Mouse (Mus musculus) midbrain, embryonic 15.5 days (tissue): ENCODE data around the gene Zfp541. TPM values are rescaled to one million over a fixed set of nuclear protein-coding genes. Genes with fewer than 3 reads are reported as not detected.

Source experiments
- ATAC-seq: fragments of 200-750 bp; cut with Nextera tagmentation; replicated peaks from 2 replicates; pipeline ENCODE4 v1.8.0; 2017; ENCODE audit warnings: moderate TSS enrichment
- H3K27ac ChIP-seq: fragments of 300-500 bp; sonication (generic); 2 replicates; pipeline ENCODE4 v1.5.1; 2015; ENCODE audit warnings: mild to moderate bottlenecking, inconsistent platforms
- H3K27me3 ChIP-seq: fragments of 300-500 bp; sonication (generic); replicated peaks from 2 replicates; pipeline ENCODE4 v1.6.1; 2015; ENCODE audit warnings: inconsistent platforms
- H3K36me3 ChIP-seq: fragments of 300-500 bp; sonication (generic); replicated peaks from 2 replicates; pipeline ENCODE4 v1.6.1; 2015; ENCODE audit warnings: inconsistent platforms
- H3K4me1 ChIP-seq: fragments of 300-500 bp; sonication (generic); 2 replicates; pipeline ENCODE4 v1.6.1; 2015; ENCODE audit warnings: inconsistent platforms
- H3K4me2 ChIP-seq: fragments of 300-500 bp; sonication (generic); 2 replicates; pipeline ENCODE4 v1.6.1; 2015; ENCODE audit warnings: inconsistent platforms, mild to moderate bottlenecking, moderate library complexity
- H3K4me3 ChIP-seq: fragments of 300-500 bp; sonication (generic); 2 replicates; pipeline ENCODE4 v1.5.1; 2015; ENCODE audit warnings: mild to moderate bottlenecking, inconsistent platforms
- H3K9ac ChIP-seq: fragments of 300-500 bp; sonication (generic); 2 replicates; pipeline ENCODE4 v1.6.1; 2015; ENCODE audit warnings: mild to moderate bottlenecking, inconsistent platforms
- H3K9me3 ChIP-seq: fragments of 300-500 bp; sonication (generic); 2 replicates; pipeline ENCODE4 v1.6.1; 2016; ENCODE audit warnings: inconsistent platforms
- WGBS: fragments of 180-500 bp; shearing (Covaris S2); methylation state at CpG from one replicate; pipeline ENCODE4 v1.1.7; 2015; ENCODE audit warnings: mixed read lengths; 5-methylcytosine and 5-hydroxymethylcytosine counted together
- polyA plus RNA-seq: library from polyadenylated mRNA; unstranded; fragments of >200 nt; fragmentation: Nextera tagmentation; extraction: Ambion mirVana; gene quantifications from 2 replicates; pipeline ENCODE4 v1.2.1, GENCODE M21; 2015

Gene Zfp541
- polyA plus RNA-seq, 1 experiment from 2014 or later: 0.10 TPM

DNA sequence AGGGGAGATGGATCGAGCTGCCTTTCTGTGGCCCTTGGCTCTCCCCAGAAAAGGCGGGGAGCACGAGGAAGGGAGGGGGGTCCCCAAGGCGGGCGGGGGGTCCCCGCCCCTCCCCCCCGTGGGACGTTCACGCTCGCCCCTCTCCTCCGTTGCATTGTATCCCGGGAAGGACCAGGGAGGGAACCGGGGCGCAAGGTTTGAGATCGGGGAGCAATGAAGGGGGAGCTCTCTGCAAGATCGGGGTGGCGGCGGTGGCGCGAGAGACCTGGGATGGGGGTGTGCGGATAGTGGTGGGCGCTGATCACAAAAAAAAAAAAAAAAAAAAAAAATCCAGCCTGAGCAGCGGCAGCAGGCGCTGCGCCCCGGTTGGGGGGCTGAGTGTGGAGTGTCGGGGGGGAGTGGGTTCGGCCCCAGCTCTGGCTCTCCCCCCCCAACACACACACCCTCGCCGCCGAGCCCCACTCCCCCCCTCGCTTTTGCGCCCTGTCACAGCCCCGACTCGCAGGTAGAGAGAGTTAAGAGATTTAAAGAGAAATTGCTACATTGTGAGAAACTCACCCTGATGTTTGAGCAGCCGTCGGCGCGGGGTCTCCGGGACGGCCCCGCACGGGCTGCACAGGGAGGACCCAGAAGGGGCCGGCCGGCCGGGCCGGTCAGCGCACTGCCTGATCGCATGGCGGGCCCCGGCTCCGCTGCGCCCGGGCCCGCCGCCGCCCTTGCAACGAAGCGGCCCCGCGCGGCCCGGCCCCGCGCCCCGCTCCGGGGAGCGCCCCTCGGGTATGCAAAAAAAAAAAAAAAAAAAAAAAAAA lies 14.1 kb upstream of the Zfp541 start, which contains the start of gene Bicra:
TSS of gene Bicra (minus strand) at position 584 of the 809 bp plus-strand sequence.
- H3K9ac ChIP-seq: peak within 1 kb of the TSS; percentile 99
- peak; percentile 80 for ATAC-seq
- no peaks in the 10 kb centered on the region for H3K9me3 ChIP-seq
- WGBS: 1% methylated on average over 47 of the region's 69 CpGs
- peak within 1 kb of the TSS; percentile 99 for H3K27ac ChIP-seq
- H3K27me3 ChIP-seq: no peaks in the 10 kb centered on the region
- peaks cover 66% of the 10 kb centered on the region for H3K4me1 ChIP-seq
- peak within 1 kb of the TSS; percentile 81 for H3K4me3 ChIP-seq
- peak within 1 kb of the TSS; percentile 85 for H3K4me2 ChIP-seq
- no peaks in the 10 kb centered on the region for H3K36me3 ChIP-seq

DNA sequence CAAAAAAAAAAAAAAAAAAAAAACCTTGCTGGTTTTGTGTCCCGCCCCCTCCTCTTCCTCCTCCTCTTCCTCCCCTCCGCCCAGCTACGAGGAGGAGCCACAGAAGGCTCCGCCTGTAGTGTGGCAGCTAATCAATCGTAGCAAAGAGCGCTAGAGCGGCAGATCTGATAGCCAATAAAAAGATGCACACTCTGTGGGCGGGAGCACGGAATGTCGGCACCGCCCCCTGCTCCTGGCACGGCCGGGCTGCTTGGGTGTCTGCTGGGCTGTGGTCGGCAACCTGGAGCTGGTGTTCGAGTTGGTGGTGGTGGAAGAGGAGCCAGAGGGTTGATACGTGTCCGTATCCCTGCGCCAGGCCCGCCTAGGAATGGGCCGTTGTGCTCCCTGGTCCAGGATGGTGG lies 13.4 kb upstream of the Zfp541 start:
- H3K4me3 ChIP-seq: peak overlapping the region; percentile 81
- under 1% methylated on average over 20 of the region's 20 CpGs for WGBS
- H3K27ac ChIP-seq: peak overlapping the region; percentile 99
- ATAC-seq: peak; percentile 88
- H3K36me3 ChIP-seq: no peaks in the 10 kb centered on the region
- H3K4me2 ChIP-seq: peak overlapping the region; percentile 85
- H3K4me1 ChIP-seq: peaks cover 61% of the 10 kb centered on the region
- H3K9me3 ChIP-seq: no peaks in the 10 kb centered on the region
- no peaks in the 10 kb centered on the region for H3K27me3 ChIP-seq
- H3K9ac ChIP-seq: peak overlapping the region; percentile 73

DNA sequence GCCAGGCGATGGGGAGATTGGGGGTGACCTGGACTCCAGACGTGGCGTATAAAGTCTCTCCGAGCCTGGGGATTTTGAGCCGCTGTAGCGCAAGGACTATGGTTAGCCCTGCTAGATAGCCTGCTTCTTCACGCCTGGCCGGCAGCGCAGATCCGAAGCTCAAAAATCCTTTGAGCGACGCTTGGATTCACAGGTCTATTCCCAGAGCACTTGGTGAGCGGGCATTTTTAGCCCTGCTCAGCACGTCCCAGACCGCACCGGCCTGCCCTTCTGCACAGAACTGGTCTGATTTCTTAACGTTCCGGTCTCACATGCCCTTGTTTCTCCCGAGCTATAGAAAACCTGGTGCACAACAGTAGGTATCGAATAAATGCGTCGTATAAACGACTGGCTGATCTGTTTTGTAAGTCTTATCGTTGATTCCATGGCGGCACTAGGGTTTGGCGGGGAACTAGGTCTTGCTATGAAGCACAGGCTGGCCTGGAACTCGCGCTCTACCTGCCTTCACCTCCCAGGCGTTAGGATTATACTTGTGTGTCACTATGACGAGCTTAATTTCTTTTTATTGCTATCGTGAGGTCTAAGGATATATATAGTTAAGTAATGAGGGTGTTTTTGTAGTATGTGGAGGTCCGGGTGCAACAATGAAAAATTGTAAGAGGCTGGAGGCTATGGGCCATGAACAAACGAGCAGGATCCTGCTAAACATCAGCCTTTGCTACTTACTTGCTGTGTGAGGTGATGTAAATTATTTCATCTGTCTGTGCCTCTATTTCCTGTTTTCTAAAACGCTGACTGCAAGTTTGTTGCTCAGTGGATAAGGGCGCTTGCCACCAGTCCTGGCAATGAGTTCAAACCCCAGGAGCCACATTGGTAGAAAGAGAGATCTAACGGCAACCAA lies 12.7 kb upstream of the Zfp541 start:
- peak overlapping the region; percentile 99 for H3K27ac ChIP-seq
- no peak for ATAC-seq
- H3K4me3 ChIP-seq: peak overlapping the region; percentile 81
- WGBS: 9% methylated on average over 36 of the region's 36 CpGs
- H3K9ac ChIP-seq: peak overlapping the region; percentile 73
- no peaks in the 10 kb centered on the region for H3K36me3 ChIP-seq
- peaks cover 57% of the 10 kb centered on the region for H3K4me1 ChIP-seq
- H3K4me2 ChIP-seq: peak overlapping the region; percentile 85
- no peaks in the 10 kb centered on the region for H3K9me3 ChIP-seq
- no peaks in the 10 kb centered on the region for H3K27me3 ChIP-seq

GRCm38 (mm10) chr7:16049576-16049915 lies 12.1 kb upstream of the Zfp541 start:
- Histone ChIP-seq H3K27me3 (no peaks in the 10 kb centered on the region), H3K4me3 (peak overlapping the region; percentile 81), H3K4me1 (peaks cover 50% of the 10 kb centered on the region), H3K36me3 (no peaks in the 10 kb centered on the region), H3K4me2 (peak overlapping the region; percentile 85), H3K9me3 (no peaks in the 10 kb centered on the region), H3K9ac (peak overlapping the region; percentile 73; the same call in 1 of the 2 replicates), H3K27ac (no peak overlapping the region)
- no peak for ATAC-seq
- whole genome bisulfite sequencing: 80% methylated on average over 7 of the region's 7 CpGs

DNA sequence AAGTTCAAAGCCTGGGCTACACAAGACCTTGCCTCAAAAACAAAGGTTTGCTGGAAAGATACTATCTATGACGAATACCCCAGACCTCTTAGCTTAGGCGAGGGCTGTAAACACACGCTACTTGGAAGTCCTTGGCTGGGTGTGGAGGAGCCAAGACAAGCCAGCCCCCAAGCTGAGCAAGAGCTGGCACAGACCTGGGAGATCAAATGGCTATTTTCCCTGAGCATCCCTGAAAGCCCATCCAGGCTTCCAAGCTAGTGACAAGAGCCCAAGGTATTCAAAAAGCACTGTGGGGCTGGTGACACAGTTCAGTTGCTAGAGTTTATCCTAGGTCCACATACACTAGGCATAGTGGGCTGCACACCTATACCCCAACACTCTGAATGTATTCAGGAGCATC lies 11.0 kb upstream of the Zfp541 start:
- Histone ChIP-seq H3K36me3 (no peaks in the 10 kb centered on the region), H3K4me1 (peaks cover 40% of the 10 kb centered on the region), H3K4me3 (no peak overlapping the region), H3K4me2 (no peak overlapping the region), H3K27ac (no peak overlapping the region), H3K27me3 (no peaks in the 10 kb centered on the region), H3K9ac (no peak overlapping the region), H3K9me3 (no peaks in the 10 kb centered on the region)
- WGBS: 93% methylated on average over 3 of the region's 3 CpGs
- no peak for ATAC-seq

DNA sequence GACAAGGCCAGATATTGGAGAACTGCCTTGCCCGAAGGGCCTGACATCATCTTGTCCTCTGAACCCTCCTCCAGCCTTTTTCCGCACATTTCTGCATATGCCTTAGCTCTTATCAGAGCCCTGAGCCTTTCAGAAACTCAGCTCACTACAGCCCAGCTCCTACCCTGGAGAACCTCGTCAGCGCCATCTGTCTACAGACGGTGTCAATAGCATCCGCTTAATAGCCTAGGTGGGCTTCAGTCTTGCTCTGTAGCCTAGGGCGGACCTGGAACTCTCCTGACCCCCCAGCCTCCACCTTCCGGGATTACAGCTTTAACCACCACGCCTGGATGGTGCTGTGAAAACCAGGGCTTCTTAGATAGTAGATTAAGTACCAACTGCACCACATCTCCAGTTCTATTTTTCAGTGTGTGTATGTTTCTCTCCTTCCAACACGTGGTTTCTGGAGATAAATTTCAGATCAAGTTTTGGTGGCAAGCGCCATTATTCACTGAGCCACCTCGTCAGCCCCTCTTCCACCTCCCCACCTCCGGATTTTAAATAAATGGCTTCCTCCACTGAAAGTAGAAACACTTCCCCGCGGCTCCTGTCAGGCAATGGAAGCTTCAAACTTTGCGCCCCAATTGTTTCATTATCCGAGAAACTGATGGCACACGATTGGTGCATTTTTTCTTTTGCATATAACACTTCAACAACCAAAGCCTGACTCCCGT lies 9.6 kb upstream of the Zfp541 start:
- Histone ChIP-seq H3K27me3 (no peaks in the 10 kb centered on the region), H3K9me3 (no peaks in the 10 kb centered on the region), H3K9ac (peak overlapping the region; percentile 39), H3K4me1 (peaks cover 33% of the 10 kb centered on the region), H3K4me3 (peak overlapping the region; percentile 48), H3K27ac (peak overlapping the region; percentile 77), H3K4me2 (peak overlapping the region; percentile 73), H3K36me3 (no peaks in the 10 kb centered on the region)
- 7% methylated on average over 19 of the region's 19 CpGs for WGBS
- no peak for ATAC-seq

GRCm38 (mm10) chr7:16052684-16053083 lies 8.9 kb upstream of the Zfp541 start:
- Histone ChIP-seq H3K36me3 (no peaks in the 10 kb centered on the region), H3K4me1 (peaks cover 33% of the 10 kb centered on the region), H3K9me3 (no peaks in the 10 kb centered on the region), H3K9ac (peak overlapping the region; percentile 39; the same call in 1 of the 2 replicates), H3K27ac (peak overlapping the region; percentile 77), H3K4me3 (peak overlapping the region; percentile 48), H3K4me2 (peak overlapping the region; percentile 73), H3K27me3 (no peaks in the 10 kb centered on the region)
- WGBS: under 1% methylated on average over 24 of the region's 24 CpGs
- peak; percentile 82 for ATAC-seq

- peak overlapping the region; percentile 48 for H3K4me3 ChIP-seq
- H3K9me3 ChIP-seq: no peaks in the 10 kb centered on the region
- H3K27me3 ChIP-seq: no peaks in the 10 kb centered on the region
- peaks cover 33% of the 10 kb centered on the region for H3K4me1 ChIP-seq
- no peaks in the 10 kb centered on the region for H3K36me3 ChIP-seq
- no peak for ATAC-seq
- 13% methylated on average over 6 of the region's 6 CpGs for WGBS
- peak overlapping the region; percentile 77 for H3K27ac ChIP-seq
- no peak overlapping the region; the same call in 1 of the 2 replicates for H3K9ac ChIP-seq
- peak overlapping the region; percentile 73 for H3K4me2 ChIP-seq
Observed at GRCm38 (mm10) chr7:16053105-16053504, 8.5 kb upstream of the Zfp541 start.

DNA sequence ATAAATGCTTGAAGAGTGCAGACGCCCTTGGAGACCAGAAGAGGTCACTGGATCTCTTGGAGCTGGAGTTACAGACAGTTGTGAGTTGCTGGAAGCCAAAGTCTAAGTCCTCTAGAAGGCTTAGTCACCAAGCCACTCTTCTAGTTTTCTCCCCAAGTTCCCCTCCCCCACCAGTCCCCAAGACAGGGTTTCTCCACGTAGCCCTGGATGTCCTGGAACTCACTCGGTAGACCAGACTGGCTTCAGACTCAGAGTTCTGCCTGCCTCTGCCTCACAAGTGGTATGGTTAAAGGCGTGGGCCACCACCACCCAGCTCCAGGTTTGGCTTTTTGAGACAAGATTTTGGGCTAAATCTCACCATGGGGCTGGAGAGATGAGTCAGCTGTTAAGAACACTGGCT lies 6.6 kb upstream of the Zfp541 start:
- WGBS: 61% methylated on average over 4 of the region's 4 CpGs
- Histone ChIP-seq H3K9ac (no peak overlapping the region), H3K27ac (no peak overlapping the region)

DNA sequence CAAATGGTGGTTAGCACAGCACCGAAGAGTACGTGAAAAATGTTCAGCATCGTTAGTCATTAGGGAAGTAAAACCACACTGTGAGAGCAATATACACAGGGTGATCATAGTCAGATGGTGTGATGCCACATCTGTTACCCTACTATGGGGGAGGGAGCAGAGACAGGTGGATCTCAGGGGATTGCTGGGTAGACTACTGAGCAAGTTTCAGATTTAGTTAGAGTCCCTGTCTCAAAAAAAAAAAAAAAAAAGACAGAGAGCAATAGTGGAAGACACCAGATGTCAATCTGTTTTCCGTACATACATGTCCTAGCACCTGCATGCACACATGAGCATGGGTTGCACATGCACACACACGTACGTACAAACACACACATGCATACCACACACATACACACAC lies 5.9 kb upstream of the Zfp541 start:
- no peak overlapping the region for H3K27ac ChIP-seq
- ATAC-seq: no peak
- 88% methylated on average over 6 of the region's 6 CpGs for WGBS
- H3K27me3 ChIP-seq: peaks cover 17% of the 10 kb centered on the region
- H3K36me3 ChIP-seq: no peaks in the 10 kb centered on the region
- no peaks in the 10 kb centered on the region for H3K9me3 ChIP-seq
- peaks cover 14% of the 10 kb centered on the region for H3K4me1 ChIP-seq
- no peak overlapping the region for H3K4me2 ChIP-seq
- no peak overlapping the region for H3K9ac ChIP-seq
- no peak overlapping the region for H3K4me3 ChIP-seq

More for the DNA sequence above, 6.6 kb upstream of the Zfp541 start:
- Histone ChIP-seq H3K4me3 (no peak overlapping the region), H3K4me1 (peaks cover 21% of the 10 kb centered on the region), H3K36me3 (no peaks in the 10 kb centered on the region), H3K4me2 (no peak overlapping the region), H3K27me3 (peaks cover 12% of the 10 kb centered on the region; the same call in 1 of the 2 replicates), H3K9me3 (no peaks in the 10 kb centered on the region)
- no peak for ATAC-seq

GRCm38 (mm10) chr7:16056459-16057135 lies 5.0 kb upstream of the Zfp541 start:
- no peak overlapping the region for H3K4me3 ChIP-seq
- no peak overlapping the region for H3K27ac ChIP-seq
- no peak for ATAC-seq
- no peak overlapping the region for H3K9ac ChIP-seq
- H3K4me1 ChIP-seq: peaks cover 13% of the 10 kb centered on the region
- 26% methylated on average over 5 of the region's 5 CpGs for WGBS
- H3K9me3 ChIP-seq: no peaks in the 10 kb centered on the region
- peaks cover 20% of the 10 kb centered on the region for H3K27me3 ChIP-seq
- no peaks in the 10 kb centered on the region for H3K36me3 ChIP-seq
- no peak overlapping the region for H3K4me2 ChIP-seq
